Comparison of ENCODE assay signal across 19 mouse cellular contexts in the genomic region with DNA sequence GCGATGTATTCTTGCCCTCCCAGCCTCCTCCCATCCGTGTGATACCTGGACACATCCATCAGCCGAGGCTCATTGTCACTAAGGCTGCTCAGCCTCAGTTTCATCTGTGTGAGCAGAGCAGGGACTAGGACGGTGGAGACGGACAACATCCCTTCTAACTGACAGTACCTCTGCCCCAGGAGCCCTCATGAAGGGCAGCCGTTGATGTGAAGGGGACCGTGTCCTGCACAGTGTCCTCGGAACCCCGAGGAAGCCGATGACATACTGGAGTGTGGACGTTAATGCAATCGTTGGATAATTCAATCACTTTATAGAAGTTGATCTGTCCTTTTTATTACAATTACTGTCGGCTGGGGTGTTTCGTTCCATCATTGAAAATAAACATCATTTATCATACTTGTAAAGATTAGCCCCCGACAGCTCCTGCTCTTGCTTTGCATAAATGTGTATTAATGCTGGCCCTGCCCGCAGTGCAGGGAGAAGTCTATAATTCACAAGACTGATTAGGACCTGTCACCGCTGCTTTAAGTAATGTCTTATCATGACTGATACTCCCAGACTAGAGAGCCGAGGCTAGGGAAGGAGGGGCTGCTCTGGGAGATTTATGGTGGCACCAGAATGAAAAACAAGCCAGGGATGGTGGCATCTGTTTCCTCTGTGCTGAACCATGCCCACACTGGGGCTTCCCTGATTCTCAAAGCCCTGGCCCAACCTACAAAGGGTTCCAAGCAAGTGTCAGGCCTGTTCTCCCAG.
DNase-seq lines count a peak whose midpoint lies in the region; ATAC-seq and TF ChIP-seq lines count a peak whose summit lies in the region.
"Had no signal": no experiment of that assay in that cellular context is flagged by ENCODE, and none has a peak within 500 bp of the region (broad histone marks: within the 10 kb centered on the region; RNA-seq: fewer than 3 reads in every experiment).

No protein-coding gene starts in this region.

- H3K9ac ChIP-seq in kidney, postnatal 0 days (ENCODE audit: low read depth, low read length), result no peak overlapping the region
- no peak overlapping the region for H3K9ac ChIP-seq in hindbrain, embryonic 15.5 days
- no peak overlapping the region for H3K9ac ChIP-seq in neural tube, embryonic 11.5 days (ENCODE audit: low read length)
- H3K9ac ChIP-seq: limb, embryonic 15.5 days had no signal

- H3K36me3 ChIP-seq in kidney, postnatal 0 days (ENCODE audit: insufficient read depth, low read length), result no peaks in the 10 kb centered on the region
- no peaks in the 10 kb centered on the region for H3K36me3 ChIP-seq in hindbrain, embryonic 15.5 days
- H3K36me3 ChIP-seq in neural tube, embryonic 11.5 days (ENCODE audit: control insufficient read depth, insufficient read depth, low read length), result no peaks in the 10 kb centered on the region
- H3K36me3 ChIP-seq: G1E; limb, embryonic 15.5 days had no signal

- no peaks in the 10 kb centered on the region for H3K4me1 ChIP-seq in kidney, postnatal 0 days (replicated peaks; ENCODE audit: insufficient read depth, low read length)
- peaks cover 6% of the 10 kb centered on the region for H3K4me1 ChIP-seq in hindbrain, embryonic 15.5 days (replicated peaks)
- 0 out of 2 replicates have a peak, but pooled peaks cover 3% of the 10 kb centered on the region for H3K4me1 ChIP-seq in neural tube, embryonic 11.5 days (ENCODE audit: control insufficient read depth, insufficient read depth, low read length)

- 0 out of 2 replicates have a peak, but pooled peaks have one; percentile 33 for ATAC-seq in kidney, postnatal 0 days (replicated peaks; ENCODE audit: low FRiP score, low read depth)
- ATAC-seq in hindbrain, embryonic 15.5 days (ENCODE audit: low FRiP score, low read depth), result peak; percentile 87
- ATAC-seq in neural tube, embryonic 11.5 days (ENCODE audit: insufficient read depth, low FRiP score, low TSS enrichment), result peak; percentile 77
- ATAC-seq: CD4-positive, CD25-positive, alpha-beta regulatory T cell, adult 4 months had no signal

- DNase-seq in adrenal gland, postnatal 10 days, result peak; percentile 4
- no peak for DNase-seq in adrenal gland, postnatal 4 days (ENCODE audit: low spot score in 2 of 2)
- peak; percentile 51 for DNase-seq in kidney, postnatal 0 days (ENCODE audit: low spot score)
- DNase-seq in kidney, adult 9 months, result no peak
- peak; percentile 40 for DNase-seq in neural tube, embryonic 11.5 days (ENCODE audit: low spot score)
- DNase-seq in lung, postnatal 36 days, result no peak
- no peak for DNase-seq in thymus, postnatal 25 days
- DNase-seq: cerebellum, adult 11 months; cerebellum, postnatal 14 days; gastrocnemius, adult 2 months; heart, adult 11 months; kidney, postnatal 10 days; lung, postnatal 10 days; thymus, adult 18-20 months had no signal

- H3K4me3 ChIP-seq in kidney, postnatal 0 days (replicated peaks; ENCODE audit: low read depth, low read length), result no peak overlapping the region
- H3K4me3 ChIP-seq in hindbrain, embryonic 15.5 days, result no peak overlapping the region
- H3K4me3 ChIP-seq in neural tube, embryonic 11.5 days (ENCODE audit: low read depth, low read length), result no peak overlapping the region
- H3K4me3 ChIP-seq: erythroblast, embryonic 14.5 days; gastrocnemius, adult 2 months; limb, embryonic 15.5 days had no signal

- no peak overlapping the region for H3K4me2 ChIP-seq in kidney, postnatal 0 days (ENCODE audit: low read length)
- no peak overlapping the region for H3K4me2 ChIP-seq in hindbrain, embryonic 15.5 days
- no peak overlapping the region for H3K4me2 ChIP-seq in neural tube, embryonic 11.5 days (ENCODE audit: low read depth)
- H3K4me2 ChIP-seq: limb, embryonic 15.5 days had no signal

- no peaks in the 10 kb centered on the region for H3K27me3 ChIP-seq in kidney, postnatal 0 days (ENCODE audit: insufficient read depth, low read length)
- no peaks in the 10 kb centered on the region for H3K27me3 ChIP-seq in hindbrain, embryonic 15.5 days
- no peaks in the 10 kb centered on the region for H3K27me3 ChIP-seq in neural tube, embryonic 11.5 days (ENCODE audit: control insufficient read depth, insufficient read depth, low read length)
- H3K27me3 ChIP-seq: limb, embryonic 15.5 days had no signal

- TF ChIP-seq CTCF in kidney, postnatal 0 days (IDR thresholded peaks at IDR 0.05; ENCODE audit: low read depth), result no peak

- WGBS in kidney, postnatal 0 days, result 45% methylated on average over 18 of the region's 18 CpGs
- WGBS in hindbrain, embryonic 15.5 days, result 41% methylated on average over 18 of the region's 18 CpGs
- 78% methylated on average over 18 of the region's 18 CpGs for WGBS in neural tube, embryonic 11.5 days

- no peaks in the 10 kb centered on the region for H3K9me3 ChIP-seq in kidney, postnatal 0 days (replicated peaks; ENCODE audit: low read length)
- no peaks in the 10 kb centered on the region for H3K9me3 ChIP-seq in hindbrain, embryonic 15.5 days
- no peaks in the 10 kb centered on the region for H3K9me3 ChIP-seq in neural tube, embryonic 11.5 days (ENCODE audit: control insufficient read depth, low read length)
- H3K9me3 ChIP-seq: limb, embryonic 15.5 days had no signal

- no peak overlapping the region for H3K27ac ChIP-seq in kidney, postnatal 0 days
- no peak overlapping the region for H3K27ac ChIP-seq in hindbrain, embryonic 15.5 days (replicated peaks)
- no peak overlapping the region for H3K27ac ChIP-seq in neural tube, embryonic 11.5 days (ENCODE audit: low read depth, low read length)
- H3K27ac ChIP-seq: gastrocnemius, adult 2 months; limb, embryonic 15.5 days had no signal

Comparison
In these comparisons a context has a peak if more than half of its experiments do, and no peak if none do; other contexts are left out.
1. DNase-seq: peak in adrenal gland, postnatal 10 days (single experiment), kidney, postnatal 0 days (single experiment) and neural tube, embryonic 11.5 days (single experiment); none in adrenal gland, postnatal 4 days (0 of 2), kidney, adult 9 months (single experiment), lung, postnatal 36 days (single experiment) and thymus, postnatal 25 days (single experiment).
2. ATAC-seq: peak in every context shown above with its lines; median percentile 87 in hindbrain, embryonic 15.5 days; 77 in neural tube, embryonic 11.5 days; 33 in kidney, postnatal 0 days.